Mouse (Mus musculus): Measurements from ENCODE around the gene Btaf1. TPM values are rescaled to one million over a fixed set of nuclear protein-coding genes. Genes with fewer than 3 reads are reported as not detected.

Btaf1 gene
- polyA plus RNA-seq, 1 experiment from 2014 or later, result 11.4 TPM

DNA sequence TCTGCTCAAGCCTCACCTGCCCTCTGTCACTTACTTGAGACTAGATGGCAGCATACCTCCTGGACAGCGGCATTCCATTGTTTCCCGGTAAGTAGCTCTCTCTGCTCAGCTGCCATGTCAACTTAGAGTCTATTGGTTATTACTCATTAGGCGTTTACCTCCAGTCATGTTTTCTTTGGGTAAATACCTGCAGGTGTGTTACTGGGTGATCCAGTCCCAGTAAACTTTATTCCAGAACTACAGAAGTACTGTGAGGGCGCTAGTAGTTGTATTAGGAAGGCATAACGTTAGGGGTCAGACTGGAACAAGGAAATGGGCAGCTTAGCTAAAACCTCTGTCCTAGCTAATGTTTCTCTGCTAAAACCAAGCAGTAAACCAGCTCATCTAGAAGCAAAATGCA is 78.7 kb downstream of the Btaf1 start:
- Histone ChIP-seq H3K4me3 (ENCODE audit: low read depth, low read length) (no peak overlapping the region), H3K27me3 (replicated peaks; ENCODE audit: control insufficient read depth, insufficient read depth, low read length) (no peaks in the 10 kb centered on the region), H3K4me1 (ENCODE audit: control insufficient read depth, insufficient read depth, low read length) (no peaks in the 10 kb centered on the region), H3K9ac (ENCODE audit: low read length) (no peak overlapping the region), H3K4me2 (ENCODE audit: low read length) (no peak overlapping the region), H3K27ac (ENCODE audit: low read depth, low read length) (no peak overlapping the region), H3K36me3 (ENCODE audit: control insufficient read depth, insufficient read depth, low read length) (peaks cover 80% of the 10 kb centered on the region), H3K9me3 (replicated peaks; ENCODE audit: control insufficient read depth, low read length) (no peaks in the 10 kb centered on the region)
- WGBS, result 91% methylated on average over 5 of the region's 5 CpGs
- ATAC-seq (no peak), DNase-seq (ENCODE audit: low spot score) (no peak)

DNA sequence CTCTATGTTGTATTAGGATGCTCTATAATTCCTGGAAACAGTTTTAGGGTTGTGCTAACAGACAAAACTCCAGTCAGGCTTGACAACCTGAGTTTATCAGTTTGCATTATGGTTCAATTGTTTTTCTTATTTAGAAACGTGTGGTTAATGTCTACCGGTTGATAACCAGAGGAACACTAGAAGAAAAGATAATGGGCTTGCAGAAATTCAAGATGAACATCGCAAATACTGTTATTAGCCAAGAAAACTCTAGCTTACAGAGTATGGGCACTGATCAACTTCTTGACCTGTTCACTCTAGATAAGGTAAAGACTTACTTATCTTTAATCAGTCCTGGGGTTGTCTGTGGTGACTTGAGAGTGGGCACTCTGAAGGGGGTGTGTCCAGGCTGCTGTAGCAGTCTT is 84.0 kb downstream of the Btaf1 start:
- no peaks in the 10 kb centered on the region for H3K4me1 ChIP-seq (ENCODE audit: control insufficient read depth, insufficient read depth, low read length)
- WGBS, result 96% methylated on average over 3 of the region's 3 CpGs
- H3K9me3 ChIP-seq (replicated peaks; ENCODE audit: control insufficient read depth, low read length), result no peaks in the 10 kb centered on the region
- ATAC-seq, result no peak
- H3K9ac ChIP-seq (ENCODE audit: low read length), result no peak overlapping the region
- H3K27me3 ChIP-seq (replicated peaks; ENCODE audit: control insufficient read depth, insufficient read depth, low read length), result no peaks in the 10 kb centered on the region
- no peak overlapping the region for H3K27ac ChIP-seq (ENCODE audit: low read depth, low read length)
- H3K4me3 ChIP-seq (ENCODE audit: low read depth, low read length), result no peak overlapping the region
- no peak for DNase-seq (ENCODE audit: low spot score)
- H3K4me2 ChIP-seq (ENCODE audit: low read length), result no peak overlapping the region
- H3K36me3 ChIP-seq (ENCODE audit: control insufficient read depth, insufficient read depth, low read length), result peaks cover 81% of the 10 kb centered on the region

DNA sequence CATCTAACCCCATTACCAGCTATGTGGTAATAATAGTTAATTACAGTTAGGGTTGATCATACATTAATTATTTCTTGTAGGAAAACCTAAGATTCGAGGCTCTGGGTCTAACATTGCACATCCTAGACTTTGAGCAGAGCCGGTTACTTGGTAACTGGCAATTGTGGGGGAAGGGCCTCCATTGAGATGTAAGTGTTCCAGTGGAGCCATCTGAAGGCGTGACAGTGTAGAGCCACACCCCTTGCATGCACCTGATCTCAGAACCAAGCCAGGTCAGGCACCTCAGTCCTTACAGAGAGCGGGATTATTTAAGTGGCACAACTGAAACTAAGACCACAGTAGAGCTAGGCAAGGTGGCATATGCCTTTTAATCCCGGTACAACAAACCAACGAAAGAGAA is 87.6 kb downstream of the Btaf1 start:
- peaks cover 52% of the 10 kb centered on the region for H3K36me3 ChIP-seq (ENCODE audit: control insufficient read depth, insufficient read depth, low read length)
- ATAC-seq (no peak), DNase-seq (ENCODE audit: low spot score) (no peak)
- H3K4me3 ChIP-seq (ENCODE audit: low read depth, low read length), result no peak overlapping the region
- H3K27ac ChIP-seq (ENCODE audit: low read depth, low read length), result no peak overlapping the region
- WGBS, result 91% methylated on average over 6 of the region's 6 CpGs
- no peaks in the 10 kb centered on the region for H3K4me1 ChIP-seq (ENCODE audit: control insufficient read depth, insufficient read depth, low read length)
- no peaks in the 10 kb centered on the region for H3K27me3 ChIP-seq (replicated peaks; ENCODE audit: control insufficient read depth, insufficient read depth, low read length)
- H3K9me3 ChIP-seq (replicated peaks; ENCODE audit: control insufficient read depth, low read length), result 0 out of 2 replicates have a peak, but pooled peaks cover 4% of the 10 kb centered on the region
- no peak overlapping the region for H3K4me2 ChIP-seq (ENCODE audit: low read length)
- no peak overlapping the region for H3K9ac ChIP-seq (ENCODE audit: low read length)

DNA sequence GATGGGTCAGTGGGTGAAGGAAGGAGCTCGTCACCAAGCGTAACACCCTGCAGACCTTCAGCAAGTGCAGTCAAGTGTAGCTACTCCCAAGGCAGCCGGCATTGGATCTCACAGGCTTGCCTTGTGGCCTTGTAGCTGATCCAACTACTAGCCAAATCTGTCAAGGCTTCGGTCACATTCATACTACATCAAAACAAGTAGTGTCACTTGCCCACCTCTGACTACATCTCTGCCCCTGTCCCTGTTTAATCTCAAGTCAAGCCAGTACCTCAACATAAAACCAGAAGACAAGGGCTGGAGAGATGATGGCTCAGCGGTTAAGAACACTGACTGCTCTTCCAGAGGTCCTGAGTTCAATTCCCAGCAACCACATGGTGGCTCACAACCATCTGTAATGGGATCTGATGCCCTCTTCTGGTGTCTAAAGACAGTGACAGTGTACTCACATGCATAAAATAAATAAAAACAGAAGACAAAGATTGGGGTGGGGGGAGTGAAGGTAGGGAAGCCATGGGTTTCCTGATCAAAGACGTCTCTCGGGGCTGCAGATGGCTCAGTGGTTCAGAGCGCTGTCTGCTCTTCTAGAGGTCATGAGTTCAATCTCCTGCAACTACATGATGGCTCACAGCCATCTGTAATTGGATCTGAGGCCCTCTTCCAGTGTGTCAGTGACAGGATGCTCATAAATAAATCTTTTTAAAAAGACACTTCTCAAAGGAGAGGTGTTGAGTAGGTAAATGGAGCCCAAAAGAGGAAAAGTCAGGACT is 88.5 kb downstream of the Btaf1 start:
- ATAC-seq, result no peak
- Histone ChIP-seq H3K9ac (ENCODE audit: low read length) (no peak overlapping the region), H3K36me3 (ENCODE audit: control insufficient read depth, insufficient read depth, low read length) (peaks cover 43% of the 10 kb centered on the region), H3K4me3 (ENCODE audit: low read depth, low read length) (no peak overlapping the region), H3K27me3 (replicated peaks; ENCODE audit: control insufficient read depth, insufficient read depth, low read length) (no peaks in the 10 kb centered on the region), H3K27ac (ENCODE audit: low read depth, low read length) (no peak overlapping the region), H3K9me3 (replicated peaks; ENCODE audit: control insufficient read depth, low read length) (0 out of 2 replicates have a peak, but pooled peaks cover 4% of the 10 kb centered on the region), H3K4me1 (ENCODE audit: control insufficient read depth, insufficient read depth, low read length) (no peaks in the 10 kb centered on the region), H3K4me2 (ENCODE audit: low read length) (no peak overlapping the region)
- 93% methylated on average over 8 of the region's 8 CpGs for WGBS
- DNase-seq (ENCODE audit: low spot score), result no peak

DNA sequence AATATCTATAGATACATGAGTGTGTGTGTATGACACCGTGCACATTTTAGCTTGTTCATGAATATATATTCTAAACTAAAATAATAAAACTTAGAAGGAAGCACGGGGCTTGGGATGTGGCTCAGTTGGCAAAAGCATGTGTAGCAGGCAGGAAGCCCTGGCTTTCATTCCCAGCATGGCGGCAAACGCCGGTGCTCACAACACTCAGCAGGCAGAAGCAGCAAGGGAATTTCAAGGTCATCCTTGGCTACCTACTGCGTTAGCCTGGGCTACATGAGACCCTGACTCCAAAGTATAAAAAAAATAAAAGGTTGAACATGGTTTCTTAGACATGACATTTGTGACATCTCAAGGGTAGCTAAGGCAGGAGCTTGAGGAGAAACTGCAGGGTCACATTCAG is 91.0 kb downstream of the Btaf1 start:
- ATAC-seq (no peak), DNase-seq (ENCODE audit: low spot score) (no peak)
- H3K27ac ChIP-seq (ENCODE audit: low read depth, low read length), result no peak overlapping the region
- H3K4me2 ChIP-seq (ENCODE audit: low read length), result no peak overlapping the region
- no peak overlapping the region for H3K4me3 ChIP-seq (ENCODE audit: low read depth, low read length)
- no peaks in the 10 kb centered on the region for H3K27me3 ChIP-seq (replicated peaks; ENCODE audit: control insufficient read depth, insufficient read depth, low read length)
- no peak overlapping the region for H3K9ac ChIP-seq (ENCODE audit: low read length)
- 93% methylated on average over 6 of the region's 6 CpGs for WGBS
- H3K9me3 ChIP-seq (replicated peaks; ENCODE audit: control insufficient read depth, low read length), result 0 out of 2 replicates have a peak, but pooled peaks cover 4% of the 10 kb centered on the region
- no peaks in the 10 kb centered on the region for H3K4me1 ChIP-seq (ENCODE audit: control insufficient read depth, insufficient read depth, low read length)
- H3K36me3 ChIP-seq (ENCODE audit: control insufficient read depth, insufficient read depth, low read length), result peaks cover 19% of the 10 kb centered on the region; the same call in 1 of the 2 replicates

DNA sequence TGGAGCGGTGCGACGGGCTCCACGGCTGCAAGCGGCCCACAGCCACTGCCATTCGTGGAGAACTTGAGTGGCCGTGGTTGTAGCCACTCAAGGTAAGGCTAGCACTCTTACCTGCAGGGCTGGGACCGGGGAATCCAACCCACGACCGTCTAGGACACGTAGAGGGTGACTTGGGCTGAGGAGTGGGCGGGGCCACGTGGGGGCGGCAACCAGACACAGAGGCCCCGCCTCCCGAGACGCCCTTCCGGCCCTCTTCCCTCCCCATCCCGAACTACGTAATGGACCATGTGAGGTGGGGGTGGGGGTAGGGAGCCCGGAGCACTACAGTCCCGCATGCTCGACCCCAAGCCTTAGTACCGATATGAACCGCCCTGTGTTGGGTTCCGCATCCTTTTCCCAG is 92.5 kb downstream of the Btaf1 start:
- peak overlapping the region; percentile 9; the same call in 1 of the 2 replicates for H3K9ac ChIP-seq (ENCODE audit: low read length)
- H3K27me3 ChIP-seq (replicated peaks; ENCODE audit: control insufficient read depth, insufficient read depth, low read length), result no peaks in the 10 kb centered on the region
- H3K4me1 ChIP-seq (ENCODE audit: control insufficient read depth, insufficient read depth, low read length), result no peaks in the 10 kb centered on the region
- no peak overlapping the region for H3K27ac ChIP-seq (ENCODE audit: low read depth, low read length)
- H3K4me2 ChIP-seq (ENCODE audit: low read length), result peak overlapping the region; percentile 43
- 0 out of 2 replicates have a peak, but pooled peaks cover 4% of the 10 kb centered on the region for H3K9me3 ChIP-seq (replicated peaks; ENCODE audit: control insufficient read depth, low read length)
- WGBS, result 3% methylated on average over 26 of the region's 26 CpGs
- peaks cover 9% of the 10 kb centered on the region; the same call in 1 of the 2 replicates for H3K36me3 ChIP-seq (ENCODE audit: control insufficient read depth, insufficient read depth, low read length)
- peak; percentile 82 for DNase-seq (ENCODE audit: low spot score)
- peak; percentile 94 for ATAC-seq
- H3K4me3 ChIP-seq (ENCODE audit: low read depth, low read length), result peak overlapping the region; percentile 26

DNA sequence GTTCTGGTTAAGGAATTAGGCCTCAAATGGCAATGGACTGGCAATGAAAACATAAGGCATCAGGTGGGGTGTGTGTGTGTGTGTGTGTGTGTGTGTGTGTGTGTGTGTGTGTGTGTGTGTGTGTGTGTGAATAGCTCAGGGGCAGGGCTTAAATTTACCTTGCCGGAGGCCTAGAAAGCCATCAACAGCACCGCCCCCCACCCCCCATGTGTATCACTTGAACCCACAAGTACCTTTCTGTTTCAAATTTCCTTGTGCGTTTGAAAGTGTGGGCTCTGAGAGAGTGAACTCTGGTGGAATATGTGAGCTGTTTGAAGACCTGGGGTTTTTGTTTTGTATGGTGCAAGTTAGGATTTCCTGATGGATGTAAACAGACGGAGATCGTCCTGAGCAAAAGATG is 93.1 kb downstream of the Btaf1 start:
- peak overlapping the region; percentile 43 for H3K4me2 ChIP-seq (ENCODE audit: low read length)
- H3K4me1 ChIP-seq (ENCODE audit: control insufficient read depth, insufficient read depth, low read length), result no peaks in the 10 kb centered on the region
- H3K9me3 ChIP-seq (replicated peaks; ENCODE audit: control insufficient read depth, low read length), result 0 out of 2 replicates have a peak, but pooled peaks cover 4% of the 10 kb centered on the region
- H3K4me3 ChIP-seq (ENCODE audit: low read depth, low read length), result peak overlapping the region; percentile 26
- ATAC-seq (peak; percentile 21; the same call in 1 of the 2 replicates), DNase-seq (ENCODE audit: low spot score) (no peak)
- WGBS, result 53% methylated on average over 5 of the region's 5 CpGs
- H3K27me3 ChIP-seq (replicated peaks; ENCODE audit: control insufficient read depth, insufficient read depth, low read length), result no peaks in the 10 kb centered on the region
- no peak overlapping the region for H3K27ac ChIP-seq (ENCODE audit: low read depth, low read length)
- H3K36me3 ChIP-seq (ENCODE audit: control insufficient read depth, insufficient read depth, low read length), result peaks cover 4% of the 10 kb centered on the region; the same call in 1 of the 2 replicates
- 0 out of 2 replicates have a peak overlapping the region, but pooled peaks have one; percentile 9 for H3K9ac ChIP-seq (ENCODE audit: low read length)

DNA sequence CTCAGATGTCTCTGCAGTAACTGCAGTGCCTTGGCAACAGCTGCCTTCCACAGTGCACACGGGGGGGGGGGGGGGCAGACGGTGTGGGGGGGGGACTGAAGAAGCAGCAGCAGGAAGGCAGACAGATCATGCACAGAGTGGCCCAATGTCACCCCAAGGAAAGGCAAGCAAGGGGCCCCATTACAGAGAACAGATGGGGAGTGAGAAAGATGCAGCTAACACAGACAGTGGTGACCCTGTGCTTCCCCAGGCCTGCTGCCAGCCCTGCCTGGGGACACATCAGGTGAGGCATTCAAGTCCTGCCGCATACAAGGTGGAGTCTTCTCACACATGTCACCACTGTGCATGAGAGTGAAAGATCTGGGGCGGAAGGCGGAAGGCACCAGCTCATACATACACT is 94.7 kb downstream of the Btaf1 start:
- WGBS, result 87% methylated on average over 3 of the region's 5 CpGs
- Histone ChIP-seq H3K4me2 (ENCODE audit: low read length) (no peak overlapping the region), H3K4me1 (ENCODE audit: control insufficient read depth, insufficient read depth, low read length) (no peaks in the 10 kb centered on the region), H3K27me3 (replicated peaks; ENCODE audit: control insufficient read depth, insufficient read depth, low read length) (no peaks in the 10 kb centered on the region), H3K9me3 (replicated peaks; ENCODE audit: control insufficient read depth, low read length) (0 out of 2 replicates have a peak, but pooled peaks cover 4% of the 10 kb centered on the region), H3K36me3 (ENCODE audit: control insufficient read depth, insufficient read depth, low read length) (no peaks in the 10 kb centered on the region), H3K4me3 (ENCODE audit: low read depth, low read length) (no peak overlapping the region), H3K27ac (ENCODE audit: low read depth, low read length) (no peak overlapping the region), H3K9ac (ENCODE audit: low read length) (no peak overlapping the region)
- ATAC-seq (no peak), DNase-seq (ENCODE audit: low spot score) (no peak)

DNA sequence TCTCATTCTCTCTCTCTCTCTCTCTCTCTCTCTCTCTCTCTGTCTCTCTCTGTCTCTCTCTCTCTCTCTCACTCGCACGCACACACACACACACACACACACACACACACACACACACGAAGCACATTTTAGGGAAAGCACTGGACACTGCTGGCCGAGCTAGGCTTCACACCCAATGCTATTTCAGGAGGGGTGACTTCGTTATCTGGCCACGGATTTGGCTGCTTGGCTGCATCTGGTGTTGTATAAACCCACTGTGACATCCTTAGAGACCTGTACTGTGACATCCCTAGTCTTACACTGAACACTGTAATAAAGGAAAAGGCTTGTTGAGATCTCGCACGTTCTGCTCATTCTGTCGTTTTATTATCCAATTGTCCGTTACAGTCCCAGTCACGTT is 95.1 kb downstream of the Btaf1 start:
- Histone ChIP-seq H3K27ac (ENCODE audit: low read depth, low read length) (no peak overlapping the region), H3K27me3 (replicated peaks; ENCODE audit: control insufficient read depth, insufficient read depth, low read length) (no peaks in the 10 kb centered on the region), H3K9me3 (replicated peaks; ENCODE audit: control insufficient read depth, low read length) (0 out of 2 replicates have a peak, but pooled peaks cover 4% of the 10 kb centered on the region), H3K4me1 (ENCODE audit: control insufficient read depth, insufficient read depth, low read length) (no peaks in the 10 kb centered on the region), H3K36me3 (ENCODE audit: control insufficient read depth, insufficient read depth, low read length) (no peaks in the 10 kb centered on the region), H3K4me2 (ENCODE audit: low read length) (no peak overlapping the region), H3K9ac (ENCODE audit: low read length) (no peak overlapping the region), H3K4me3 (ENCODE audit: low read depth, low read length) (no peak overlapping the region)
- DNase-seq (ENCODE audit: low spot score) (no peak), ATAC-seq (no peak)
- WGBS, result 80% methylated on average over 10 of the region's 11 CpGs
